Mouse (Mus musculus): ENCODE measurements around the gene Gpx3.
"Not testable (repeated sequence)": the region's sequence is repeated elsewhere in the genome, so short reads cannot be mapped to it uniquely, and the experiment has no call there.

DNA sequence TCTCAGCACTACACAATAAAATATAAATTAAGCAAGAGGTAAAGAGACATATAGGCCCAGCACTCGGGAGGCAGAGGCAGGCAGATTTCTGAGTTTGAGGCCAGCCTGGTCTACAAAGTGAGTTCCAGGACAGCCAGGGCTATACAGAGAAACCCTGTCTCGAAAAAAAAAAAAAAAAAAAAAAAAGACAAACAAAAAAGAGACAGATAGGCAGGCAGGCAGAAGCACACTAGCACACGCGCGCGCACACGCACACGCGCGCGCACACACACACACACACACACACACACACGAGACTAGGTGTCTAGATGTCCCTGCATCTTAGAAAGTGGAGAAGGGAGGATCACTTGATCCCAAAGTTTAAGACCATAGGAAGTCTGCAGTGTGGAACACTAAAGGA lies 43.4 kb upstream of the Gpx3 start:
- not testable (repeated sequence) for TF ChIP-seq POLR2A (IDR thresholded peaks at IDR 0.05; ENCODE audit: low read depth, low read length); CTCF (IDR thresholded peaks at IDR 0.05; ENCODE audit: extremely low read depth, insufficient read depth, insufficient read length, insufficient replicate concordance)
